Comparison of ENCODE assay signal across 26 mouse cellular contexts in the genomic region with DNA sequence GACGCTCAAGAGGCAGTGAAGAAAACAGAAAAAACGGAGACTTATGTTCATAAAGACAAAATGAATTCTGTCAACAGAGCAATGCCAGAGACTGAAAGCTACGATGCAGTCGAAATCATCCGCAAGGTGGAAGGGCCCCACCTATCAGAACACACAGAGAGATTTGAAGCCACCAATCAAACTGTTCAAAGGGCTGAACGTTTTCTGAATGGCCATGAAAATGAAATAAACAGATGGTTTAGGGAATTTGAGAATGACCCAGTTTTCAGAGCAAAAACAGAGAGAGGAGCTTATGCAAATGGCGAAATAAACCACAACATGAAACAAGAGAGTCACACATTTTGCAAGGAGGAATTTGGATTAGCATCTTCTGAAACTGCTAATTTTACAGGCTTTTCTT. TPM values are rescaled to one million over a fixed set of nuclear protein-coding genes. Genes with fewer than 3 reads are reported as not detected.
DNase-seq lines count a peak whose midpoint lies in the region; TF ChIP-seq lines count a peak whose summit lies in the region.
"Had no signal": no experiment of that assay in that cellular context is flagged by ENCODE, and none has a peak within 500 bp of the region (broad histone marks: within the 10 kb centered on the region; RNA-seq: fewer than 3 reads in every experiment).

No protein-coding gene starts in this region.

- peak overlapping the region; percentile 73 for H3K27ac ChIP-seq in left cerebral cortex, adult 2 months
- H3K27ac ChIP-seq: forebrain, embryonic 13.5 days; heart, embryonic 10.5 days; hindbrain, embryonic 12.5 days; kidney, postnatal 0 days; liver, embryonic 12.5 days; macrophage; neural tube, embryonic 15.5 days had no signal

- TF ChIP-seq CTCF in left cerebral cortex, adult 2 months (IDR thresholded peaks at IDR 0.05), result no peak

- peak in 1 of 2 experiments; percentile 19 for DNase-seq in left cerebral cortex, adult 2 months (ENCODE audit: extremely low spot score in 1 of 2, low spot score in 2 of 2)
- DNase-seq in left cerebral cortex, adult 11 months (ENCODE audit: low spot score), result no peak
- DNase-seq in right cerebral cortex, adult 2 months (ENCODE audit: low spot score in 2 of 2), result peak; percentile 42 to 43
- DNase-seq in right cerebral cortex, postnatal 14 days, result no peak
- DNase-seq in left cerebral cortex, postnatal 25 days (ENCODE audit: low spot score in 2 of 2), result peak; percentile 16 to 83
- no peak for DNase-seq in lung, adult 18-20 months
- DNase-seq in kidney, postnatal 4 days, result no peak
- DNase-seq: adrenal gland, adult 2 months; adrenal gland, postnatal 36 days; B cell, adult 2 months; cerebellum, adult 2 months; cerebellum, postnatal 25 days; gastrocnemius, postnatal 25 days; heart, postnatal 36 days; kidney, adult 8-10 months; lung, adult 2 months; lung, postnatal 10 days; thymus, postnatal 4 days had no signal

- intact Hi-C loops in left cerebral cortex, adult 2 months (cut with DNase I), result no loop called here
- intact Hi-C loops in left cerebral cortex, postnatal 25 days (cut with DNase I), result no loop called here

- peak overlapping the region; percentile 46 for H3K4me3 ChIP-seq in left cerebral cortex, adult 2 months
- H3K4me3 ChIP-seq: forebrain, embryonic 13.5 days; heart, embryonic 10.5 days; hindbrain, embryonic 12.5 days; liver, embryonic 12.5 days; neural tube, embryonic 15.5 days had no signal

RNA-seq across cellular contexts. Expression of a gene that starts 49.3 kb away (rescaled TPM):
- total RNA-seq in left cerebral cortex, adult 2 months (2021), result 10 to 100 TPM; 82.0 to 94.2 TPM
- total RNA-seq in left cerebral cortex, postnatal 25 days (2021), result 10 to 100 TPM; 92.2 to 94.0 TPM
- total RNA-seq: megakaryocyte-erythroid progenitor cell, adult 5-6 weeks had no signal

Comparison
In these comparisons a context has a peak if more than half of its experiments do, and no peak if none do; other contexts are left out.
1. DNase-seq: peak in right cerebral cortex, adult 2 months (2 of 2) and left cerebral cortex, postnatal 25 days (2 of 2); none in left cerebral cortex, adult 11 months (single experiment), right cerebral cortex, postnatal 14 days (single experiment), lung, adult 18-20 months (0 of 2) and kidney, postnatal 4 days (0 of 2).